ENCODE assay signal across 11 mouse cellular contexts in genomic region chr19:9033412-9034340, GRCm38 (mm10). TPM values are rescaled to one million over a fixed set of nuclear protein-coding genes. Genes with fewer than 3 reads are reported as not detected.
DNase-seq lines count a peak whose midpoint lies in the region; ATAC-seq and TF ChIP-seq lines count a peak whose summit lies in the region.
"Had no signal": no experiment of that assay in that cellular context is flagged by ENCODE, and none has a peak within 500 bp of the region (broad histone marks: within the 10 kb centered on the region; RNA-seq: fewer than 3 reads in every experiment).

No protein-coding gene starts in this region.

- H3K27ac ChIP-seq in midbrain, embryonic 14.5 days (replicated peaks; ENCODE audit: low read depth, low read length): 0 out of 2 replicates have a peak overlapping the region, but pooled peaks have one; percentile 32
- H3K27ac ChIP-seq in midbrain, embryonic 13.5 days: no peak overlapping the region
- H3K27ac ChIP-seq in liver, embryonic 11.5 days (ENCODE audit: low read depth, low read length): no peak overlapping the region

- H3K4me2 ChIP-seq in midbrain, embryonic 14.5 days (ENCODE audit: low read length): no peak overlapping the region
- no peak overlapping the region for H3K4me2 ChIP-seq in midbrain, embryonic 13.5 days (replicated peaks)
- no peak overlapping the region for H3K4me2 ChIP-seq in liver, embryonic 11.5 days
- peak overlapping the region; percentile 35 for H3K4me2 ChIP-seq in myocyte (ENCODE audit: low read depth)

- no peak overlapping the region for H3ac ChIP-seq in myocyte (ENCODE audit: control insufficient read depth, insufficient read length)

- peaks cover 4% of the 10 kb centered on the region; the same call in 1 of the 2 replicates for H3K4me1 ChIP-seq in midbrain, embryonic 14.5 days (ENCODE audit: control insufficient read depth, insufficient read depth, low read length)
- H3K4me1 ChIP-seq in midbrain, embryonic 13.5 days (replicated peaks): no peaks in the 10 kb centered on the region
- H3K4me1 ChIP-seq in liver, embryonic 11.5 days (replicated peaks; ENCODE audit: control insufficient read depth, insufficient read depth, low read length): peaks cover 19% of the 10 kb centered on the region

- no peaks in the 10 kb centered on the region for H3K27me3 ChIP-seq in midbrain, embryonic 14.5 days (ENCODE audit: control insufficient read depth, insufficient read depth, low read length)
- H3K27me3 ChIP-seq in midbrain, embryonic 13.5 days: no peaks in the 10 kb centered on the region
- no peaks in the 10 kb centered on the region for H3K27me3 ChIP-seq in liver, embryonic 11.5 days (replicated peaks; ENCODE audit: control insufficient read depth, insufficient read depth, low read length)
- H3K27me3 ChIP-seq in myocyte (ENCODE audit: control insufficient read depth, insufficient read depth, insufficient read length): no peaks in the 10 kb centered on the region

- peak; percentile 15 for DNase-seq in midbrain, embryonic 14.5 days
- DNase-seq in liver, embryonic 11.5 days (ENCODE audit: low spot score): no peak
- no peak for DNase-seq in urinary bladder, postnatal 25 days (ENCODE audit: low spot score)
- DNase-seq in layer of hippocampus, adult 9-10 months (ENCODE audit: low spot score): no peak
- DNase-seq in c-Kit-positive CD71-positive TER-119-positive erythroid progenitor cells, embryonic 14.5 days (ENCODE audit: low spot score): no peak

- no peak overlapping the region for H3K4me3 ChIP-seq in midbrain, embryonic 14.5 days (replicated peaks; ENCODE audit: low read depth, low read length)
- H3K4me3 ChIP-seq in midbrain, embryonic 13.5 days (replicated peaks): no peak overlapping the region
- no peak overlapping the region for H3K4me3 ChIP-seq in liver, embryonic 11.5 days (ENCODE audit: low read depth, low read length)
- no peak overlapping the region for H3K4me3 ChIP-seq in myocyte

- H3K9me3 ChIP-seq in midbrain, embryonic 14.5 days (ENCODE audit: control insufficient read depth, low read length): no peaks in the 10 kb centered on the region
- H3K9me3 ChIP-seq in midbrain, embryonic 13.5 days: no peaks in the 10 kb centered on the region
- no peaks in the 10 kb centered on the region for H3K9me3 ChIP-seq in liver, embryonic 11.5 days (ENCODE audit: control insufficient read depth, low read length)

- no peak overlapping the region for H3K9ac ChIP-seq in midbrain, embryonic 14.5 days (replicated peaks; ENCODE audit: low read length)
- no peak overlapping the region for H3K9ac ChIP-seq in midbrain, embryonic 13.5 days (replicated peaks)
- H3K9ac ChIP-seq in liver, embryonic 11.5 days (ENCODE audit: low read depth, low read length): no peak overlapping the region

- H3K36me3 ChIP-seq in midbrain, embryonic 14.5 days (ENCODE audit: control insufficient read depth, insufficient read depth, low read length): no peaks in the 10 kb centered on the region
- no peaks in the 10 kb centered on the region for H3K36me3 ChIP-seq in midbrain, embryonic 13.5 days
- H3K36me3 ChIP-seq in liver, embryonic 11.5 days (ENCODE audit: control insufficient read depth, insufficient read depth, low read length): no peaks in the 10 kb centered on the region
- H3K36me3 ChIP-seq in myocyte (ENCODE audit: control insufficient read depth, insufficient read depth): no peaks in the 10 kb centered on the region

- H3K79me2 ChIP-seq in myocyte (ENCODE audit: control insufficient read depth, insufficient read depth): no peaks in the 10 kb centered on the region

- no peak for ATAC-seq in midbrain, embryonic 14.5 days (ENCODE audit: low FRiP score, low TSS enrichment)
- ATAC-seq in midbrain, embryonic 13.5 days: no peak
- ATAC-seq in common myeloid progenitor, adult 5-6 weeks (replicated peaks; ENCODE audit: low read depth, poor library complexity, severe bottlenecking): peak; percentile 78
- ATAC-seq in liver, embryonic 11.5 days (replicated peaks; ENCODE audit: low FRiP score): peak; percentile 79

- 64% methylated on average over 9 of the region's 9 CpGs for WGBS in midbrain, embryonic 14.5 days
- WGBS in midbrain, embryonic 13.5 days: 75% methylated on average over 9 of the region's 9 CpGs
- 37% methylated on average over 9 of the region's 9 CpGs for WGBS in liver, embryonic 11.5 days

- TF ChIP-seq POLR2A in myocyte (IDR thresholded peaks at IDR 0.05; ENCODE audit: insufficient read length, low read depth): no peak

TF ChIP-seq in myocyte, 11 proteins besides CTCF, POLR2A, EP300 and RAD21:
- no peak for TF ChIP-seq TCF12 (IDR thresholded peaks at IDR 0.05; ENCODE audit: insufficient read depth, poor library complexity, severe bottlenecking)
- TF ChIP-seq CEBPB (IDR thresholded peaks at IDR 0.05; ENCODE audit: insufficient read depth, poor library complexity, severe bottlenecking): peak; percentile 51; the same call in 1 of the 2 replicates
- no peak for TF ChIP-seq MYOD1 (IDR thresholded peaks at IDR 0.05; ENCODE audit: control insufficient read depth in 1 of 3, insufficient read length in 2 of 3, low read depth in 2 of 3)
- no peak for TF ChIP-seq POLR2AphosphoS2 (IDR thresholded peaks at IDR 0.05; ENCODE audit: insufficient read length, low read depth)
TF ChIP-seq in myocyte: peak in this region for 1.

RNA-seq across cellular contexts. Expression of gene Ahnak, which starts 44.6 kb away (rescaled TPM):
- 1.2 and 4.2 TPM in 2 replicates for polyA plus RNA-seq in midbrain, embryonic 14.5 days (2014; fragmentation: Nextera tagmentation; extraction: Ambion mirVana)
- polyA plus RNA-seq in midbrain, embryonic 13.5 days (2015; fragmentation: Nextera tagmentation; extraction: Ambion mirVana): 3.7 and 4.9 TPM in 2 replicates
- 14.1 and 14.9 TPM in 2 replicates for total RNA-seq in common myeloid progenitor, adult 5-6 weeks (2017)
- polyA plus RNA-seq in liver, embryonic 11.5 days (2014; fragmentation: Nextera tagmentation; extraction: Ambion mirVana): 2.6 and 3.7 TPM in 2 replicates
- 93.3 TPM for polyA plus RNA-seq in myocyte (2012; fragmentation: generic; extraction: Trizol)

RNA-seq across cellular contexts. Expression of gene Scgb1a1, which starts 54.1 kb away (rescaled TPM):
- polyA plus RNA-seq in midbrain, embryonic 14.5 days (2014; fragmentation: Nextera tagmentation; extraction: Ambion mirVana): not detected in 2 replicates
- not detected in 2 replicates for polyA plus RNA-seq in midbrain, embryonic 13.5 days (2015; fragmentation: Nextera tagmentation; extraction: Ambion mirVana)
- not detected in 2 replicates for total RNA-seq in common myeloid progenitor, adult 5-6 weeks (2017)
- not detected in 2 replicates for polyA plus RNA-seq in liver, embryonic 11.5 days (2014; fragmentation: Nextera tagmentation; extraction: Ambion mirVana)
- not detected for polyA plus RNA-seq in myocyte (2012; fragmentation: generic; extraction: Trizol)
- total RNA-seq: gastrocnemius, adult 18-20 months; layer of hippocampus, adult 8-10 months had no signal
- polyA plus RNA-seq: neural tube, embryonic 14.5 days had no signal

Comparison
In these comparisons a context has a peak if more than half of its experiments do, and no peak if none do; other contexts are left out.
1. ATAC-seq: peak in common myeloid progenitor, adult 5-6 weeks (single experiment) and liver, embryonic 11.5 days (single experiment); none in midbrain, embryonic 14.5 days (single experiment) and midbrain, embryonic 13.5 days (single experiment).
2. RNA of gene Ahnak, which starts 44.6 kb away (polyA plus RNA-seq): 93.3 TPM in myocyte (single experiment); 3.7 to 4.9 TPM in midbrain, embryonic 13.5 days, 1.2 to 4.2 TPM in midbrain, embryonic 14.5 days and 2.6 to 3.7 TPM in liver, embryonic 11.5 days; every median in the first group is over 10 times any median in the second.